Mouse (Mus musculus): ENCODE data around the gene Lmx1b.

The Lmx1b gene

DNA sequence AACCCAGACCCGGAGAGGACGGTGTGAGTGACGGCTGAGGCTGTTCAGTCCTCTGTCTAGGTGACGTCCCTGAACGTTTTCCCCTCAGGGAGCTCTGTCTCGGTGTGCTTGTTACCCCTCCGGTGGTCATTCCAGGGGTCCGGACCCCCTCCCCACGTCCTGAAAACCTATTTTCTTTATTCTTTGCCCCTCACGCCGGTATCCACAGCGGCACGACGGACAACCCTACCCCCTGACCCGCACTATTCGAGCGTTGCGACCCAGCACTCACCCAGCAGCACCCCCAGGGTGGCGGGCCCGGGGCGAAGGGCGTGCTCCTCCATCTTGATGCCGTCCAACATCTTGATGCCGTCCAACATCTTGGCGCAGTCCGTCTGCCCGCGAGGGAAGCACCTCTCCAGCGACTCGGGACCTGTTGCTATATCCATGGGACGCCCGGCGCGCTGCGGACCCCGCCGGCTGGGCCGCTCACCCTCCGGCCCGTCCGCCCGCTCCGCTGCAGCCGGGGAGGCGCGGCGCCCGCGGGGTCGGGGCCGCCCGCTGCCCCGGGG is at the start of gene Lmx1b:
Lmx1b (minus strand) TSS at position 341 of the 551 bp plus-strand sequence.
- no peak for DNase-seq (ENCODE audit: low read depth, low spot score)

GRCm38 (mm10) chr2:33689880-33690462 is 49.7 kb upstream of the Lmx1b start:
- no peak for DNase-seq (ENCODE audit: low read depth, low spot score)

DNA sequence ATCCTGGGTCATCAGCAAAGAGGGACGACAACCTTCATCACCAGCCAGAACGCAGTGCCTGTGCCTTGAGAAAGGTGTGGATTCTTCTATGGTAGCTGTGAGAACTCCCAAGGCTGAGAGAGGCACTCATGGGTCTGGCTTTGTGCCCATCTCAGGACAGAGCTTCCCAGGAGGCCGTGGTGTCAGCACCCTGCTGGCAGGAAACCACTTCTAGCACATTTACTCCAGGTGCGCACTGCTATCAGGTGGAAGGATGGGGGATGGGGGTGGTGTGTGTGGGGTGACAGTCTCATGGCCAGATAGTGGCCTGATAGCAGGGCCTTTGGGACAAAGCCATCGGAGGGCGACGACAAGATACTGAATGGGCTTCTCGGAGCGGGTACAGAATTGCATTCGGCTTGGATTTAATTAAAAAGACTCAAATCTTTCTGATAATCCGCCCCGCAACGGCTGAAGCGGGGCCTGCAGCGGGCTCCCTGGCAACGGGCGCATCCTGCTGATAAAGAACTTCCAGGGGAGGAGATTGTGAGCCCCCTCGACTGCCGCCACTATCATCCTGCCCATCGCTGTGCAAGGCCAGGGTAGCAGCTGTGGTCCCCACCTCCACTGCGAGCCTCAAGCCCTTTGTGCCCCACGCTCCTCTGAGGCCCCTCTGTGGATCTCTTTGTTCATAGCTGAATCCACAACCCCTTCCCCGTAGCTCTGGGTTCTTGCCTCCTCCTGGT is 49.0 kb upstream of the Lmx1b start:
- no peak for DNase-seq (ENCODE audit: low read depth, low spot score)

GRCm38 (mm10) chr2:33683594-33683993 is 43.3 kb upstream of the Lmx1b start:
- DNase-seq (ENCODE audit: low read depth, low spot score) = no peak

GRCm38 (mm10) chr2:33683095-33683494 is 42.8 kb upstream of the Lmx1b start:
- DNase-seq (ENCODE audit: low read depth, low spot score) = no peak

DNA sequence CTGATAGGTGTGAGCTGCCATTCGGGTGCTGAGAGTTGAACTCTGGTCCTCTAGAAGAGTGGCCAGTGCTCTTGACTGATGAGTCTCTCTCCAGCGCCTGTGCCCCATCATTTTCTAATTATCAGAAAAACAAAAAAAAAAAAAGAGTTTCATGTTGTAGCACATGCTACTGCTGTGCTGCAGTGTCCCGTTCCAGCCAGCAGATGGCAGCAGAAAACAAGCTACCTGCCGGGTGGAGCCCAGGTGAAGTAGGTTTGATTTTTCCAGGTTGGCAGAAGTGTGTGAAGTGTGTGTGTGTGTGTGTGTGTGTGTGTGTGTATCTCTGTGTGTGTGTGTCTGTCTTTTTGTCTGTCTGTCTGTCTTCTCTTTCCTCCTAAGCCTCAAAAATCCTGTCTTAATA is 41.9 kb upstream of the Lmx1b start:
- peak; percentile 26 for DNase-seq (ENCODE audit: low read depth, low spot score)

GRCm38 (mm10) chr2:33678950-33679654 is 38.8 kb upstream of the Lmx1b start:
- no peak for DNase-seq (ENCODE audit: low read depth, low spot score)

- no peak for DNase-seq (ENCODE audit: low read depth, low spot score)
These were observed 32.6 kb upstream of the Lmx1b start for GRCm38 (mm10) chr2:33672701-33673472.

DNA sequence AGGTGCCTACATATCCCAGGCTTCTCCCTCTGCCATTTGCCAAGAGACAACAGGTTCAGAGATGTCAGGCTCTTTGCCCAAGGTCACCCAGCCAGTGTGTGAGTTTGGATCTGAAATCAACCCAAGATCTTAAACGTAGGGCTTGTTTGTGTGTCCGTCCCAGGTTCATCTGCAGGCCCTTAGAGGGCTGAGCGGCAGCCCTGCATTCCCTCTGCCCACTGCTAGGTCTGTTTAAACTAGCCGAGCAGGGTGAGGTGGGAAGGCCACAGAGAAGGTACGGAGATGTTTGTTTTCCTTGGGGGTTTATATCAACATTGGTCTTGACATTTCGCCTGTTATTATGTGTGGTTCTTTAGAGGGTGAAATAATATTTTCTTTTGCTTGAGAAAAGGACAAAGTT is 28.4 kb upstream of the Lmx1b start:
- DNase-seq (ENCODE audit: low read depth, low spot score) = no peak

DNA sequence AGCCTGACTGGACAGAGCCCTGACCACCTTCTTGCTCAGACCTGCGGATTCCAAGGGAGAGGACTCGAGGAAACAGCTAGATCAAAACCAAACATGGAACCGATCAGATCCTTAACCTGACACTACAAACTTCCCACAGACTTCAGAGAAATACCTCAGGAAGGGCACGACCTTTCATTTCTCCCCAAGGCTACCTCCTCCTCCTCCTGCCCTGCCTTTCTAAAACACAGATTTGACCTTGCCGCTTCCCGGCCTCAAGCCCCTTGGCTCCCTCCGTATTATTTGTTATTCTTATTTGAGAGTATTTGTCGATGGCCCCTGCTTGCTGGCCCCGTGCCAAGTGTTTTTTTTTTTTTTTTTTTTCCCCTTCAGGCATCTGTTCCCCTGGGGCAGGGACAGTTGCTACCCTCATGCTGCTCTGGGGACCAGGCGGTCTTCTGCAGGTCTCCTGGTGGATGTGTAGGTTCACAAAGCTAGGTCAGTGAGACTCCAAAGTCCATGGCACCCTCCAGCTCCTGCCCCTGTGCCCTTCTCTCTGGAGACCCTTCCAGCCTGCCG is 26.2 kb upstream of the Lmx1b start:
- no peak for DNase-seq (ENCODE audit: low read depth, low spot score)

DNA sequence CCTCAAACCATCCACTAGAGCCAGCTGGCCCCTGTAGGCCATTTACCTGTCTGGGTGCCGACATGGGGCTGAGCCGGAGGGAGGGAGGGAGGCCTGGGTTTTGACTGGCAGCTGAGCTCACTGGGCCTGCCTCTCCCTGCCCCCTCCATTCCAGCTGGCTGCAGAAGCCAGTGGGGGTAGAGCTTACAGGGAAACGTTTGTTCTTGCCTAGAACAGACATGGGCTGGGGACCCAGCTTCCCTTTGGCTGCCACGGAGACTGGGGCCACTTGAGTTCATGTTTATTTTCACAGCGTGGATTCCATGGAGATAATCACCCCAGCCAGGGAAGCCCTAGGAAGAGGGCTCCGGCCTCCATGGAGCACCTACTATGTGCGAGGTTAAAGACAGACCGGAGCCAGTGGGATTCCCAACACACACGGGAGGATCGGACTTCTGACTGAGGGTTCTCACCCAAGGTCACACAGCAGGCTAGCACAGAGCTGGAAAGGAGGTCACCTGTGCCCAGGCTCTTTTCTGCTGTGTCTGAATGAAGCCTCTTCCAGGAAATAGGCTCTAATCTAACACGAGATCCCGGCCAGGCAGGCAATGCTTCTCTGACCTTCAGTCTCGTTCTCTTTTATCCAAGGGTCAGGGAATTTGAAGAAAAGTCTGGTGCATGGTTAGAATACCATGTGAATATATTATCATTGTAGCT is 25.2 kb upstream of the Lmx1b start:
- no peak for DNase-seq (ENCODE audit: low read depth, low spot score)

- no peak for DNase-seq (ENCODE audit: low read depth, low spot score)
These were observed 24.4 kb upstream of the Lmx1b start for GRCm38 (mm10) chr2:33664661-33665060.

DNA sequence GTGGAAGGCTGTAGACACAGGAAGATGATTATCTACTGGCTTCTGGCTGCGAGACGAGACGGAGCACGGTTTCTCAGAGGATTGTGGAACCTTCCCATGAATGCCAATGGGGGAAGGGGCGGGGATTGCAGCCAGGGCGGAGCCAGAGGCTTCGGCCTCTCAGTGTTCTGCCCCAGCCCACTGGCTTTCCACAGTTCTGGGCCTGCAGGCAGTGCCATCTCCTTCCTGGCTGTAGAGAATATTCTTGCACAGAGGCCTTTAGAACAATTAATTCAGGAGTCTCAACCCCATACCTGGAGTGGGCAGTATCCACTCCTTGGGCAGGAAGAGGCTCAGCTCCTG is 18.9 kb upstream of the Lmx1b start:
- no peak for DNase-seq (ENCODE audit: low read depth, low spot score)

DNA sequence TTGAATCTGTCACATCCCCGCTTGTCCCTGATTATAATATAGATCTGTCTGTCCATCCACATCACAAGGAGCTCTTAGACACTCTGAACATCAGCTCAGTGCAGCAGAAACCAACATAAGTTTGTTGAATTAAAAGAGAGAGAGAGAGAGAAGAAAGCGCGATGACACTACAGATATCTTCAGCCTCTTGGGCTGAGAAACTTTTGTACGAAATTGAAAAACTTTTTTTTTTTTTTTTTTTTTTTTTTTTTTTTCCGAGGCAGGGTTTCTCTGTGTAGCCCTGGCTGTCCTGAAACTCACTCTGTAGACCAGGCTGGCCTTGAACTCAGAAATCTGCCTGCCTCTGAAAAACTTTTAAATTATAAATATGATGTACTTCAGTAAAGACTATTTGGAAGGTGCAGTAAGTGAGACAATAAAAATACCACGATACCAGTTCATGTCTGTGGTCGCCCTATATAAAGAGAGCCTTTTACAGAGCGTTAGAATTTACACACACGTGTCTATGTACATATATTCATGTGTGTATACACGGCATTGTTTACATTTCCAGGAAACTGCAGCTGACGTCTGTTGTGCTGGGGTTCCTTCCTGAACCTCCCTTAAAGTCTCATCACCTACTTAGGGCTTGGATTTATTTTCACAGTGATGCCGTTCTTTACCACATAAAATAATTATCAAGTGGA is 18.4 kb upstream of the Lmx1b start:
- no peak for DNase-seq (ENCODE audit: low read depth, low spot score)

GRCm38 (mm10) chr2:33652517-33653198 is 12.3 kb upstream of the Lmx1b start:
- DNase-seq (ENCODE audit: low read depth, low spot score) = no peak

DNA sequence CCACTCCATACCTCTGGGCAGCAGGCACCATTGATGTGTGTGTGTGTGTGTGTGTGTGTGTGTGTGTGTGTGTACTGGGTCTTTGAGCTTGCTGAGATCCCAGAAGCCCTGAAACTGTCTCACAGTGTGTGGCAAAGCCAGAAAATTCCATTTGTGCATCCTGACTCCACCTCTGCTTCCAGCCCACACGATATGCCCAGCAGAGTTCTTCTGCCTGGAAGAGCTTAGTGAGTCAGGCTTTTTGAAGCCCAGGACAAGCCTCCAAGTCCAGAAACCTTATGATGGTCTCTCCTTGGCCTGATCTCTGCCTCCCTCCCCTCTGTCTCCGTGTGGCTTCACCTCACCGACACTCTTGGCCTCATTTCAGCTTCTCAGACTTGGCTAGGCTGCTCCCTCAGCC is 9.1 kb upstream of the Lmx1b start:
- no peak for DNase-seq (ENCODE audit: low read depth, low spot score)

DNA sequence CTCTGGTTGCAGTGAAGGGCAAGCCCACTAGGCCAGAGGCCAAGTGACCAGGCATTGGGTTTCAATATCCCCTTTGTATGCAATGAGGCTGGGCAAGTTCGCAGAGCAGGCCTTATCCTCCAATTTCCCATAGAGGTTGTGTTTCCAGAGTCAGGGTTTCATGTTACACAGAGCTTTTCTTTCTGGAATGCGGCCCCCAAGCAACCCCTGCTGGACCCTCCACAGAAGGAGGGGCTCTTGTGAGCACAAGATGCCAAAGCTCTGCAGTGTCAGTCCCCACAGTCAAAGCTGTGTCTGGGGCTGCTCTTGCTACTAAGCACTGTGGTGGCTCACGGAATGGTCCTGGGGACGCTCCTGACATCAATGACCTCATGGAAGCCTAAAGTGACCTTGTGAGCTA is 8.6 kb upstream of the Lmx1b start:
- DNase-seq (ENCODE audit: low read depth, low spot score) = no peak

DNA sequence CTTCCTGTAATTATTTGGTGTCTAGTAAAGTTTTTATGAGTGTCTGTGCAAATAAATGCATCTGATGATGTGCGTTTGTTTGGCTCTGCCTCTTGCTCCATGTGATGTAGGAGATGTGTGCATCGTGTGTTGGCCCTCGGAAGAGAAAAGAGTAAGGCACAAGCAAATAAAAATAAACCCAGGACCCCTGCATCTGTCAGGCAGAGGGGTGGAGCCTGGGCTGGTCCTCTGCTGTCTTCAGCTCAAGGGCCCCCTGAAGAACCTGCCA is 5.9 kb upstream of the Lmx1b start:
- DNase-seq (ENCODE audit: low read depth, low spot score) = no peak

DNA sequence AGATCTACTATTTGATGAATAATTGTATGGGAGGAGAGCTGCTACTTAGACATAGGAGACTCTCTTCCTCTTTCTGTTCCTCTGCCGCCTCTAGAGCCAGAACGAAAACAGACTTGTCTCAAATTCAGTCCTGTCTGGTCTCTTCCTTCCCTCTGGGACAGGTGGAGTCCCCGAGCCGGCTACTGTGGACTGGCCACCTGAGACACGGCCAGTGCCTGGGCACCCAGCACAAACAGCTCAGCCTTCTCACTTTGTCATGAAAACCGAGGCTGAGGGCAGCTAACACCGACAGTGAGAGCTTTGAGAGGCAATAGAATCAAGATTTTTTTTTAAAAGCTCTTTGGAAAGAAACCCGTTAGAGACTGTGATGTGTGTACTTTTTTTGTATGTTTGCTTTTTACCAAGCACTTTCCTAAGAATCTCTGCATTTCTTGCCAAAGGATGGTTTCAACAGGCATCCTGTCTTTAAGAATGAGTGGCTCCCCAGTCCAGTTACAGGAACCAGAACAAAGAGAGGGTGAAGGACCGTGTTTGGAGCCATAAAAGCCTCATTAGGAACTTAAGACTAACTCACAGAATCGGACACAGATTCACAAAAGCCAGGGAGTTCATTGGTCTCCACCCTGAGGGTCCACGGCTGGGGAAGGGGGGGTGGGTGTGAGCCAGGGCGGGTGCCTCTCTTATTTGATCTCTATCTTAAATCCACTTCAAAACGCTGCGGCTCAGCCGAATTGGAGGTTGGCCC is 5.4 kb upstream of the Lmx1b start:
- DNase-seq (ENCODE audit: low read depth, low spot score) = no peak

Data from retina, adult 2 months (tissue).